Mouse (Mus musculus): Measurements from ENCODE around the gene Kti12. TPM values are rescaled to one million over a fixed set of nuclear protein-coding genes. Genes with fewer than 3 reads are reported as not detected.

Gene Kti12
- polyA plus RNA-seq (2014; fragmentation: Nextera tagmentation; extraction: Ambion mirVana), result 25.5 and 25.9 TPM in 2 replicates

DNA sequence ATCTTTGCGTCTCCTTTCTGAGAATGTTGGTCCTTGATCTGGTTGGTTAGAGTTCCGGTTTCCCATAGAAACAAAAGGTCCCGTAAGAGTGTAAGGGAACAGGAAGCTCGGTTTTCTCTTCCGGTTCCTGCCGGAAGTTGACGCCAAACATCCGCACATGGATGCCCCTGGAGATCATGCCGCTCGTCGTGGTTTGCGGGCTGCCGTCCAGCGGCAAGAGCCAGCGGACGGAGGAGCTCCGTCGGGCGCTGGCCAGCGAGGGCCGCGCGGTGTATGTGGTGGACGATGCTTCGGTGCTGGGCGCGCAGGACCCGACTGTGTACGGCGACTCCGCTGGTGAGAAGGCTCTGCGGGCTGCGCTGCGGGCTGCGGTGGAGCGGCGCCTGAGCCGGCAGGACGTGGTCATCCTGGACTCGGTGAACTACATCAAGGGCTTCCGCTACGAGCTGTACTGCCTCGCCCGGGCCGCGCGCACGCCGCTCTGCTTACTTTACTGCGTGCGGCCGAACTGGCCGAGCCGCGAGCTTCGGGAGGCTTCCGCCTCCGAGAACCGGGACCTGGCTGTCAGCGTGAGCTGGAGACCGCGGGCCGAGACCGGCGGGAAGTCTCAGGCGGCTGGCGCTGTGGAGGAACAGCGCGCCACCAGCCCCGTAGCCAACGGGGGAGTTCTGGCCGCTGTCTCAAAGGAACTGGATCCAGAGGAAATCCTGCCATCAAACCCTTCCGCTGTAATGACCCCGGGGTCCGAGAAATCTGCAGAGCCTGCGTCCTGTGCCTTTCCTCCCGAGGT lies at the start of gene Kti12:
TSS of gene Kti12 (plus strand) at position 71 of the 790 bp plus-strand sequence.
- WGBS, result under 1% methylated on average over 77 of the region's 77 CpGs
- Histone ChIP-seq H3K27ac (peak within 1 kb of the TSS; percentile 85), H3K36me3 (replicated peaks; ENCODE audit: control insufficient read depth, insufficient read depth) (peaks cover 14% of the 10 kb centered on the region), H3K4me2 (replicated peaks) (peak within 1 kb of the TSS; percentile 87), H3K4me3 (replicated peaks; ENCODE audit: low read length) (peak within 1 kb of the TSS; percentile 68), H3K27me3 (ENCODE audit: control insufficient read depth, insufficient read depth, low read length) (no peaks in the 10 kb centered on the region), H3K4me1 (replicated peaks; ENCODE audit: control insufficient read depth, insufficient read depth, low read length) (peaks cover 17% of the 10 kb centered on the region), H3K9me3 (ENCODE audit: control insufficient read depth, low read length) (no peaks in the 10 kb centered on the region), H3K9ac (peak within 1 kb of the TSS; percentile 65)
- DNase-seq (ENCODE audit: low spot score), result peak; percentile 87
- ATAC-seq (ENCODE audit: low FRiP score), result peak; percentile 92

DNA sequence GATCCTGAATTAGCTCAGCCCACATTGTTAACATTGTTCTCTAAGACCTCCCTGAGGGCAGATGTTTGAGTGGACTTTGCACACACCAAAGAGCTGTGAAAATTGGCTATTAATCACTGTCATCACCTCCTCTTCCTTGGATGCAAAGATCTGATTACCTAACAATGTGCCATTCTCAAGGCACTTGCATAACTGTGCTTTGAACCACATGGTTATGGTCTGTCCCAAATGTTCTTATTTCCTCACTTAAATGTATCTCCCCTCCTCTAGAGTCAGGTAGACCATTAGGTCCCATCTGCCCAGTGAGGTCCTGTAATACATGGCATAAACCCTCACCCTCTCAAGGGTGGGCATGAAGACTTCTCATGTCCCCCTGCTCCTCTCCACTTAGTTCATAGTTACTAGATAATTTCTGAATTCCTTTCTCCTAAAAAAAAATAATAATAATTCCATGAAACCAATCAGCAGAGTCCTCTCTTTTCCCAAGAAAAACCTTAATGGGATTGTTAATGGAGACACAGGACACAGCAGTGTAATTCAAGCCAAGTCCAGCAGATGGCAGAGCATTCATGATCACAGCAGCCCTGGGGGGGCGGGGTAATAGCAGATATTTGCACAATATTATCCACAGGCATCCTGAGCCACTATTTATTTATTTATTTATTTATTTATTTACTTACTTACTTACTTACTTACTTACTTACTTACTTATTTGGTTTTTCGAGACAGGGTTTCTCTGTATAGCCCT lies 49.3 kb upstream of the Kti12 start:
- peak; percentile 79 for DNase-seq (ENCODE audit: low spot score)
- Histone ChIP-seq H3K36me3 (replicated peaks; ENCODE audit: control insufficient read depth, insufficient read depth) (no peaks in the 10 kb centered on the region), H3K4me1 (replicated peaks; ENCODE audit: control insufficient read depth, insufficient read depth, low read length) (no peaks in the 10 kb centered on the region), H3K9ac (no peak overlapping the region), H3K9me3 (ENCODE audit: control insufficient read depth, low read length) (no peaks in the 10 kb centered on the region), H3K27ac (no peak overlapping the region), H3K4me2 (replicated peaks) (no peak overlapping the region), H3K27me3 (ENCODE audit: control insufficient read depth, insufficient read depth, low read length) (no peaks in the 10 kb centered on the region), H3K4me3 (replicated peaks; ENCODE audit: low read length) (no peak overlapping the region)
- ATAC-seq (ENCODE audit: low FRiP score), result peak; percentile 24; the same call in 1 of the 2 replicates
- 58% methylated on average over 2 of the region's 2 CpGs for WGBS

DNA sequence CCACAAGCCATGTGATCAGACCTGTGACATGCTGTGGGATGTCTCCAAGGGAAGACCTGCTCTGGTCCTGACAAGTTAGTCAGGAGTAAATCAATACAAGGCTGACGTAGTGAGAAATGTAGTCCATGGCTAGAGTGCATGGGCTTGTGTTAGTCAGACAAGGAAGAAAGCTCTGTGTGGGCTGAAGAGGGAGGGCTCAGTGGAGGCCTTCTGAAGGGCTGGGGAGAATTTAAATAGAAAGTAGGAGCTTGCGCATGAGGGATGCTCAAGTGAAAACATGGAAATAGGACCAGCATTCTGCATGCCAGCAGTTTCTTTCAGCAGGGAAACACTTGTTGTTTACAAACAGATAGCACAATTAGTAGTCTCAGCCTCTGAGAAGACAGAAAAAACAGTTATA lies 44.0 kb upstream of the Kti12 start:
- no peak overlapping the region for H3K4me2 ChIP-seq (replicated peaks)
- H3K9me3 ChIP-seq (ENCODE audit: control insufficient read depth, low read length), result no peaks in the 10 kb centered on the region
- H3K27me3 ChIP-seq (ENCODE audit: control insufficient read depth, insufficient read depth, low read length), result no peaks in the 10 kb centered on the region
- no peaks in the 10 kb centered on the region for H3K36me3 ChIP-seq (replicated peaks; ENCODE audit: control insufficient read depth, insufficient read depth)
- 85% methylated on average over 2 of the region's 2 CpGs for WGBS
- DNase-seq (ENCODE audit: low spot score), result no peak
- H3K9ac ChIP-seq, result no peak overlapping the region
- no peaks in the 10 kb centered on the region for H3K4me1 ChIP-seq (replicated peaks; ENCODE audit: control insufficient read depth, insufficient read depth, low read length)
- ATAC-seq (ENCODE audit: low FRiP score), result no peak
- H3K4me3 ChIP-seq (replicated peaks; ENCODE audit: low read length), result no peak overlapping the region
- no peak overlapping the region for H3K27ac ChIP-seq

DNA sequence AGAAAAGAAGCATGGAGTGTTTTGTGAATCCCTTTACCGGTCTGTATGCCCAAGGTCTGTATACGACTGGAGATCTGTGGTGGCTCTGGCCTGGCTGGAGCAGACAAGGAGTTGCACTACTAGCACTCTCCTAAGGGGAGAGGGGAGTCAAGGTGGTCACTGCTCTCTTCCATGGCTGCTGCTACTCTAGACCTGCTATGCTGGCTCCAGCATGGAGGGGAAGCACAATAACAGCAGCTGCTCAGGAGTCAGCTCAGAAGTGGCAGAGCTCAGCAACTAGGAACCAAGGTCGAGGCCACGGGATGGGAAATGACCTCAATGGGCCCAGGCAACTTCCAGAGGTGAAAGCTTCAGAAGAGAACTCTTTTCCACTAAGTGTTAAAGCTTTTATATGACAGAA lies 36.4 kb upstream of the Kti12 start:
- WGBS, result 74% methylated on average over 4 of the region's 4 CpGs
- H3K4me2 ChIP-seq (replicated peaks), result no peak overlapping the region

DNA sequence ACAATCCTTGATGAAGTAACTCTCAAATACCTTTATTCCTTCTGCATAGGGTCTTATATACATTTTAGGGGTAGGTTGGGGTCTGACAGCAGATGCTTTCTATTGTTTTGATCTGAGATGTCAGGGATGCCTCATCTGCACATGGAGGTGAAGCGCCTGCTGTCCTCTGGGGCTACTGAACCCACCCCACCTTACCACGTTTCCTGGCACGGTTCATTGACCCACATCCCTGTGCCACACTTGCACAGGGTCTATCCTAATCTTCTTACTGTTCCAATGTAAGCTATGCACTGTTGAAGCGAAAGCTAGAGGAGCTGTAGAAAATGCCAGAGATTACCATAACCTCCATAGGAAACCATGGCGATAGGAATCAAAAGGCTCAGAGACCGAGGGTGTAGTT lies 36.0 kb upstream of the Kti12 start:
- ATAC-seq (ENCODE audit: low FRiP score), result no peak
- H3K4me2 ChIP-seq (replicated peaks), result no peak overlapping the region
- no peak overlapping the region for H3K9ac ChIP-seq
- DNase-seq (ENCODE audit: low spot score), result no peak
- peaks cover 7% of the 10 kb centered on the region for H3K36me3 ChIP-seq (replicated peaks; ENCODE audit: control insufficient read depth, insufficient read depth)
- no peaks in the 10 kb centered on the region for H3K9me3 ChIP-seq (ENCODE audit: control insufficient read depth, low read length)
- no peaks in the 10 kb centered on the region for H3K4me1 ChIP-seq (replicated peaks; ENCODE audit: control insufficient read depth, insufficient read depth, low read length)
- no peak overlapping the region for H3K27ac ChIP-seq
- WGBS, result 65% methylated on average over 6 of the region's 6 CpGs
- H3K4me3 ChIP-seq (replicated peaks; ENCODE audit: low read length), result no peak overlapping the region
- no peaks in the 10 kb centered on the region for H3K27me3 ChIP-seq (ENCODE audit: control insufficient read depth, insufficient read depth, low read length)

More for the DNA sequence above, 36.4 kb upstream of the Kti12 start:
- no peak overlapping the region for H3K4me3 ChIP-seq (replicated peaks; ENCODE audit: low read length)
- no peaks in the 10 kb centered on the region for H3K9me3 ChIP-seq (ENCODE audit: control insufficient read depth, low read length)
- H3K36me3 ChIP-seq (replicated peaks; ENCODE audit: control insufficient read depth, insufficient read depth), result peaks cover 7% of the 10 kb centered on the region
- no peaks in the 10 kb centered on the region for H3K4me1 ChIP-seq (replicated peaks; ENCODE audit: control insufficient read depth, insufficient read depth, low read length)
- no peak for DNase-seq (ENCODE audit: low spot score)
- no peak overlapping the region for H3K9ac ChIP-seq
- no peak overlapping the region for H3K27ac ChIP-seq
- no peak for ATAC-seq (ENCODE audit: low FRiP score)
- no peaks in the 10 kb centered on the region for H3K27me3 ChIP-seq (ENCODE audit: control insufficient read depth, insufficient read depth, low read length)

DNA sequence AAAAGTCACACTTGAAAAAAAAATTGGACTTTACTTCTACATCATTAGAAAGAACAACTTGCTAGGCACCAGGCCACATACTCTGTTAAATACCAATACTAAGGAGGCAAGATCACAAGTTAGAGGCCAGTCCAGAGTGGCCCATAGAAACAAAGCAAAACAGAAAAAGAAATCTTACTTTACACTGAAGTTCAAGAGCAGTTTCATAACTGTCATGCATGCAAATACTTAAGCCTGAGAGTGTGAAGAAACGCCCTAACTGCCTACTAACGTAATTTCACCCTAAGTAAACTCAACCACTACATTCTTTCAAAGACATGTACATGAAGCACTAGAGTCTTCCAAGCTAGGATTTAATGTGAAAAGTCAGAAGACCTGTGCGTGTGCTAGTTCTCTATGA lies 21.9 kb upstream of the Kti12 start:
- no peak for DNase-seq (ENCODE audit: low spot score)
- no peak overlapping the region for H3K27ac ChIP-seq
- WGBS, result 96% methylated on average over 3 of the region's 3 CpGs
- H3K9me3 ChIP-seq (ENCODE audit: control insufficient read depth, low read length), result no peaks in the 10 kb centered on the region
- H3K4me3 ChIP-seq (replicated peaks; ENCODE audit: low read length), result no peak overlapping the region
- peaks cover under 1% of the 10 kb centered on the region; the same call in 1 of the 2 replicates for H3K4me1 ChIP-seq (replicated peaks; ENCODE audit: control insufficient read depth, insufficient read depth, low read length)
- peaks cover 91% of the 10 kb centered on the region for H3K36me3 ChIP-seq (replicated peaks; ENCODE audit: control insufficient read depth, insufficient read depth)
- H3K4me2 ChIP-seq (replicated peaks), result no peak overlapping the region
- ATAC-seq (ENCODE audit: low FRiP score), result no peak
- H3K27me3 ChIP-seq (ENCODE audit: control insufficient read depth, insufficient read depth, low read length), result no peaks in the 10 kb centered on the region
- H3K9ac ChIP-seq, result no peak overlapping the region

DNA sequence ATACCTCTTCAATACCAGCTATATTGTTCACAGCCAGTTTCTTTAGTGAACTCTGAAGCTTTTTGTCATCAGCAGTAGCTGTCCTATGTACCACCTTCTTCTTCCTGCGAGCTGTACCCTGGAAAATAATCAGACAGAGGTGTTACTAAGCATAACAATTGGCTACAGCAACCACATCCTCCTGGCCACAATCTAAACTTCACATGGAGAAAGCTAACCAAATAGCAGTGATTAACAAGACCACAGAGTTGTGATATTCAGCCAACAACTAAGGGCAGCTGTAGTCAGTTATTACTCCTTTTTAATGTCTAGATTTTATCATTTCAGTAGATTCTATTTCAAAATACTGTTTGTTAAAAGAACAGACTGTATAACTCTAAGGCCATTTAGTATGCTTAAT lies 21.5 kb upstream of the Kti12 start:
- no peak for ATAC-seq (ENCODE audit: low FRiP score)
- no peak overlapping the region for H3K4me2 ChIP-seq (replicated peaks)
- WGBS, result 96% methylated on average over 1 of the region's 1 CpGs
- no peaks in the 10 kb centered on the region for H3K9me3 ChIP-seq (ENCODE audit: control insufficient read depth, low read length)
- peaks cover 4% of the 10 kb centered on the region; the same call in 1 of the 2 replicates for H3K4me1 ChIP-seq (replicated peaks; ENCODE audit: control insufficient read depth, insufficient read depth, low read length)
- H3K9ac ChIP-seq, result no peak overlapping the region
- H3K4me3 ChIP-seq (replicated peaks; ENCODE audit: low read length), result no peak overlapping the region
- peaks cover 87% of the 10 kb centered on the region for H3K36me3 ChIP-seq (replicated peaks; ENCODE audit: control insufficient read depth, insufficient read depth)
- DNase-seq (ENCODE audit: low spot score), result no peak
- H3K27me3 ChIP-seq (ENCODE audit: control insufficient read depth, insufficient read depth, low read length), result no peaks in the 10 kb centered on the region
- no peak overlapping the region for H3K27ac ChIP-seq

DNA sequence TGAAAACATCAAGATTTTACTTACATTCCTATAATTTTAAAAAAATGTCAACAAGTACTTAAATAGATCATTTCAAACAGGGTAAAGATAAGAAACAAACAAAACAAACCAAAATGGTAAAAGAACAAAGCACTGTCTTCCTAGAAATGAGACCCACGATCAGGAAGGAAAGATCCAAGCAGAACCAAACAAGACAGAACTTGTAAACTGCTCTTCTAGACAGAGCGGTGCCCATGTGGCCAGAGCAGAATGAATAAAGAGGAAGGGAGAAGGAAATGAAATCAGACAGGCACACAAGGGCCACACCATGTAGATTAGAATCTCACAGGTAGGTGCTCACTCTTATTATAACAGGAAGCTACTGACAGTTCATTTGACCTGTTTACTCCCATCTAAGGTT lies 20.9 kb upstream of the Kti12 start:
- ATAC-seq (ENCODE audit: low FRiP score), result no peak
- H3K27ac ChIP-seq, result no peak overlapping the region
- H3K36me3 ChIP-seq (replicated peaks; ENCODE audit: control insufficient read depth, insufficient read depth), result peaks cover 82% of the 10 kb centered on the region
- H3K4me3 ChIP-seq (replicated peaks; ENCODE audit: low read length), result no peak overlapping the region
- no peak overlapping the region for H3K4me2 ChIP-seq (replicated peaks)
- 93% methylated on average over 2 of the region's 2 CpGs for WGBS
- peaks cover 10% of the 10 kb centered on the region for H3K4me1 ChIP-seq (replicated peaks; ENCODE audit: control insufficient read depth, insufficient read depth, low read length)
- no peak for DNase-seq (ENCODE audit: low spot score)
- H3K9me3 ChIP-seq (ENCODE audit: control insufficient read depth, low read length), result no peaks in the 10 kb centered on the region
- no peaks in the 10 kb centered on the region for H3K27me3 ChIP-seq (ENCODE audit: control insufficient read depth, insufficient read depth, low read length)
- H3K9ac ChIP-seq, result no peak overlapping the region

DNA sequence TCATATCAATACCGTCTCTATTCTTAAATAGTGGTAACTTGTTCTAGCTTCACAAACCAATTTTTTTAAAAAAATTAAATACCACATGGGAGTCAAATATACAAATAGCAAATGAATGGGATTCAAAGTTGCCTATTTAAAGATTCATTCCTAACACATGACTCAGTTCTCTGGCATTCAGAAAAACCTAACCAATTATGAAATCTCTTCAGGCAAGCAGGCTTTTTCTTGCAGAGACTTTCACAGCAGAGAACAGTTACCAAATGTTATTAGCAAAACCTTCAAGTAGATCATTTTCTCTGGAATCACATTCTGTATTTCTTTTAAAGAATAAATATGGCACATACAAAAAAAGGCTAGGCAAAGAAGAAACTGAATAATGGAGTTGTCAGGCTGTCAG lies 16.9 kb upstream of the Kti12 start:
- Histone ChIP-seq H3K4me1 (replicated peaks; ENCODE audit: control insufficient read depth, insufficient read depth, low read length) (peaks cover 24% of the 10 kb centered on the region), H3K4me2 (replicated peaks) (peak overlapping the region; percentile 63), H3K27me3 (ENCODE audit: control insufficient read depth, insufficient read depth, low read length) (no peaks in the 10 kb centered on the region), H3K36me3 (replicated peaks; ENCODE audit: control insufficient read depth, insufficient read depth) (peaks cover 44% of the 10 kb centered on the region), H3K27ac (no peak overlapping the region), H3K4me3 (replicated peaks; ENCODE audit: low read length) (no peak overlapping the region), H3K9me3 (ENCODE audit: control insufficient read depth, low read length) (no peaks in the 10 kb centered on the region), H3K9ac (0 out of 2 replicates have a peak overlapping the region, but pooled peaks have one; percentile 29)
- ATAC-seq (ENCODE audit: low FRiP score) (no peak), DNase-seq (ENCODE audit: low spot score) (no peak)
- 86% methylated on average over 1 of the region's 1 CpGs for WGBS
